Mouse (Mus musculus): Measurements from ENCODE around the gene Spata31d1c. TPM values are rescaled to one million over a fixed set of nuclear protein-coding genes. Genes with fewer than 3 reads are reported as not detected.

Gene Spata31d1c
- total RNA-seq (2012; rRNA removed) (not detected in 2 replicates), total RNA-seq (2014; rRNA removed) (not detected in 2 replicates), polyA plus RNA-seq (2012; ENCODE audit: insufficient read length, low read depth) (not detected in 2 replicates)

- in situ Hi-C loops (cut with MboI; ENCODE audit: low pct_ligation_motif_present, low pct_unique_long_range_greater_than_20kb, low sequenced_read_pairs) = no loop called here
- DNase-seq (ENCODE audit: extremely low read depth) = no peak
- Histone ChIP-seq H3K79me2 (replicated peaks; ENCODE audit: control insufficient read depth, extremely low read depth, insufficient read depth, poor library complexity, severe bottlenecking) (no peaks in the 10 kb centered on the region), H3K4me1 (ENCODE audit: control insufficient read depth in 1 of 2, insufficient read depth in 2 of 2) (no peaks in the 10 kb centered on the region), H3K9me3 (replicated peaks; ENCODE audit: low read length) (no peaks in the 10 kb centered on the region), H3K27me3 (replicated peaks) (no peaks in the 10 kb centered on the region), H3K27ac (ENCODE audit: insufficient read depth, low read depth) (no peak within 1 kb of the TSS), H3K9ac (ENCODE audit: insufficient read depth, low read depth) (no peak within 1 kb of the TSS), H3K4me3 (replicated peaks in 1 of 3; ENCODE audit: low read depth in 2 of 3, low read length in 2 of 3, poor library complexity in 1 of 3) (no peak within 1 kb of the TSS), H3K4me2 (ENCODE audit: insufficient read depth, low read depth, poor library complexity, severe bottlenecking) (no peak within 1 kb of the TSS), H3K36me3 (replicated peaks in 1 of 2; ENCODE audit: control insufficient read depth in 1 of 2, insufficient read depth in 1 of 2, low read length in 1 of 2) (no peaks in the 10 kb centered on the region)
- TF ChIP-seq TCF12 (IDR thresholded peaks at IDR 0.05; ENCODE audit: low read depth, low read length) (no peak), CHD1 (IDR thresholded peaks at IDR 0.05; ENCODE audit: low read depth, low read length) (no peak), EP300 (IDR thresholded peaks at IDR 0.05; ENCODE audit: low read length) (no peak), JUND (conservative IDR thresholded peaks at IDR 0.05; ENCODE audit: low read depth, low read length) (no peak), GABPA (IDR thresholded peaks at IDR 0.05; ENCODE audit: insufficient replicate concordance, low read depth, low read length) (no peak), USF1 (IDR thresholded peaks at IDR 0.05; ENCODE audit: low read depth, low read length) (no peak), HCFC1 (IDR thresholded peaks at IDR 0.05; ENCODE audit: low read depth, low read length) (no peak), BHLHE40 (IDR thresholded peaks at IDR 0.05; ENCODE audit: low read depth, low read length) (no peak), USF2 (conservative IDR thresholded peaks at IDR 0.05; ENCODE audit: low read depth, low read length) (no peak), RCOR1 (conservative IDR thresholded peaks at IDR 0.05; ENCODE audit: low read depth, low read length) (no peak), MAX (IDR thresholded peaks at IDR 0.05; ENCODE audit: low read length) (no peak), MYC (IDR thresholded peaks at IDR 0.05; ENCODE audit: low read depth, low read length) (no peak), SMC3 (IDR thresholded peaks at IDR 0.05; ENCODE audit: low read depth, low read length) (no peak), MXI1 (IDR thresholded peaks at IDR 0.05; ENCODE audit: low read depth, low read length) (no peak), ZKSCAN1 (IDR thresholded peaks at IDR 0.05; ENCODE audit: borderline replicate concordance, low read depth, low read length) (no peak), TBP (conservative IDR thresholded peaks at IDR 0.05; ENCODE audit: low read depth, low read length) (no peak), CHD2 (IDR thresholded peaks at IDR 0.05; ENCODE audit: low read length) (no peak), MAFK (IDR thresholded peaks at IDR 0.05; ENCODE audit: insufficient replicate concordance, low read length) (no peak)
- dilution Hi-C loops (cut with MboI; ENCODE audit: extremely low pct_ligation_motif_present, extremely low pct_unique_long_range_greater_than_20kb, low sequenced_read_pairs) = no loop called here
These were observed at the start of gene Spata31d1c for GRCm38 (mm10) chr13:65032758-65033157. Gene Spata31d1c, plus strand, starts transcription at chr13:65033058.

GRCm38 (mm10) chr13:64988828-64989227, 44.0 kb upstream of the Spata31d1c start:
- Histone ChIP-seq H3K36me3 (replicated peaks in 1 of 2; ENCODE audit: control insufficient read depth in 1 of 2, insufficient read depth in 1 of 2, low read length in 1 of 2) (no peaks in the 10 kb centered on the region), H3K9ac (ENCODE audit: insufficient read depth, low read depth) (no peak overlapping the region), H3K4me3 (replicated peaks in 1 of 3; ENCODE audit: low read depth in 2 of 3, low read length in 2 of 3, poor library complexity in 1 of 3) (no peak overlapping the region), H3K27me3 (replicated peaks) (no peaks in the 10 kb centered on the region), H3K4me1 (ENCODE audit: control insufficient read depth in 1 of 2, insufficient read depth in 2 of 2) (no peaks in the 10 kb centered on the region), H3K79me2 (replicated peaks; ENCODE audit: control insufficient read depth, extremely low read depth, insufficient read depth, poor library complexity, severe bottlenecking) (no peaks in the 10 kb centered on the region), H3K27ac (ENCODE audit: insufficient read depth, low read depth) (no peak overlapping the region), H3K9me3 (replicated peaks; ENCODE audit: low read length) (no peaks in the 10 kb centered on the region), H3K4me2 (ENCODE audit: insufficient read depth, low read depth, poor library complexity, severe bottlenecking) (no peak overlapping the region)
- DNase-seq (ENCODE audit: extremely low read depth) = no peak
- no peak for TF ChIP-seq NRF1 (IDR thresholded peaks at IDR 0.05; ENCODE audit: low read depth, low read length)
- TF ChIP-seq CHD1 (IDR thresholded peaks at IDR 0.05; ENCODE audit: low read depth, low read length) = no peak
- no peak for TF ChIP-seq MAZ (IDR thresholded peaks at IDR 0.05; ENCODE audit: low read depth, low read length)
- TF ChIP-seq MAX (IDR thresholded peaks at IDR 0.05; ENCODE audit: low read length) = no peak
- TF ChIP-seq ETS1 (conservative IDR thresholded peaks at IDR 0.05; ENCODE audit: low read depth, low read length) = no peak
- TF ChIP-seq RCOR1 (conservative IDR thresholded peaks at IDR 0.05; ENCODE audit: low read depth, low read length) = no peak
- in situ Hi-C loops (cut with MboI; ENCODE audit: low pct_ligation_motif_present, low pct_unique_long_range_greater_than_20kb, low sequenced_read_pairs) (no loop called here), dilution Hi-C loops (cut with MboI; ENCODE audit: extremely low pct_ligation_motif_present, extremely low pct_unique_long_range_greater_than_20kb, low sequenced_read_pairs) (no loop called here)
